Mouse (Mus musculus) embryonic facial prominence, embryonic 10.5 days (tissue): ENCODE measurements at regions not wholly inside any gene's neighbourhood (a gene's known extent, or its start where the extent isn't known, plus 50 kb on each side); places are given as distances from the start of the nearest gene placed in this dataset.

Experiments used
- DNase-seq: peaks from one replicate; pipeline ENCODE4 v3.0.0-alpha.2; 2017; ENCODE audit warnings: low spot score
- H3K27ac ChIP-seq: fragments of 300-500 bp; sonication (generic); replicated peaks from 2 replicates; pipeline ENCODE4 v1.5.1; 2016; ENCODE audit warnings: mild to moderate bottlenecking
- H3K27me3 ChIP-seq: fragments of 300-500 bp; sonication (generic); replicated peaks from 2 replicates; pipeline ENCODE4 v1.6.1; 2016; ENCODE audit warnings: low read depth, mild to moderate bottlenecking; ENCODE audit not compliant: poor library complexity, severe bottlenecking
- H3K36me3 ChIP-seq: fragments of 300-500 bp; sonication (generic); replicated peaks from 2 replicates; pipeline ENCODE4 v1.6.1; 2016; ENCODE audit warnings: mild to moderate bottlenecking, moderate library complexity
- H3K4me1 ChIP-seq: fragments of 300-500 bp; sonication (generic); 2 replicates; pipeline ENCODE4 v1.6.1; 2016
- H3K4me3 ChIP-seq: fragments of 300-500 bp; sonication (generic); 2 replicates; pipeline ENCODE4 v1.5.1; 2016; ENCODE audit warnings: mild to moderate bottlenecking, moderate library complexity
- H3K9me3 ChIP-seq: fragments of 300-500 bp; sonication (generic); 2 replicates; pipeline ENCODE4 v1.6.1; 2016; ENCODE audit warnings: mild to moderate bottlenecking
- WGBS: fragments of 180-500 bp; shearing (Covaris S2); methylation state at CpG from one replicate; pipeline ENCODE4 v1.1.7; 2016; 5-methylcytosine and 5-hydroxymethylcytosine counted together

- no peak for DNase-seq
- no peaks in the 10 kb centered on the region for H3K27me3 ChIP-seq
- no peaks in the 10 kb centered on the region for H3K36me3 ChIP-seq
- no peak overlapping the region for H3K27ac ChIP-seq
- H3K4me3 ChIP-seq, result no peak overlapping the region
- 89% methylated on average over 3 of the region's 3 CpGs for WGBS
- H3K4me1 ChIP-seq, result peaks cover 10% of the 10 kb centered on the region; the same call in 1 of the 2 replicates
- H3K9me3 ChIP-seq, result no peaks in the 10 kb centered on the region
Observed at GRCm38 (mm10) chr4:142351831-142352230, 112.6 kb upstream of the Kazn start.

- DNase-seq, result no peak
- Histone ChIP-seq H3K27ac (no peak overlapping the region), H3K4me3 (no peak overlapping the region), H3K27me3 (no peaks in the 10 kb centered on the region), H3K4me1 (peaks cover 19% of the 10 kb centered on the region), H3K9me3 (no peaks in the 10 kb centered on the region), H3K36me3 (no peaks in the 10 kb centered on the region)
- WGBS, result 91% methylated on average over 8 of the region's 8 CpGs
Observed at GRCm38 (mm10) chr4:142350986-142351385, 111.8 kb upstream of the Kazn start.

GRCm38 (mm10) chr4:142348910-142349309 is 109.7 kb upstream of the Kazn start:
- no peaks in the 10 kb centered on the region for H3K36me3 ChIP-seq
- no peak overlapping the region for H3K27ac ChIP-seq
- peaks cover 35% of the 10 kb centered on the region for H3K4me1 ChIP-seq
- 44% methylated on average over 6 of the region's 6 CpGs for WGBS
- DNase-seq, result peak; percentile 38
- H3K4me3 ChIP-seq, result no peak overlapping the region
- no peaks in the 10 kb centered on the region for H3K9me3 ChIP-seq
- no peaks in the 10 kb centered on the region for H3K27me3 ChIP-seq

GRCm38 (mm10) chr4:142342482-142343206 is 103.4 kb upstream of the Kazn start:
- 79% methylated on average over 19 of the region's 19 CpGs for WGBS

GRCm38 (mm10) chr4:142341305-142341704 is 102.1 kb upstream of the Kazn start:
- H3K4me3 ChIP-seq, result no peak overlapping the region
- WGBS, result 78% methylated on average over 4 of the region's 4 CpGs
- no peak overlapping the region for H3K27ac ChIP-seq
- H3K4me1 ChIP-seq, result peaks cover 36% of the 10 kb centered on the region
- H3K27me3 ChIP-seq, result no peaks in the 10 kb centered on the region
- DNase-seq, result no peak
- no peaks in the 10 kb centered on the region for H3K9me3 ChIP-seq
- H3K36me3 ChIP-seq, result no peaks in the 10 kb centered on the region

More at GRCm38 (mm10) chr4:142342482-142343206, 103.4 kb upstream of the Kazn start:
- no peak for DNase-seq
- Histone ChIP-seq H3K27me3 (no peaks in the 10 kb centered on the region), H3K9me3 (no peaks in the 10 kb centered on the region), H3K27ac (no peak overlapping the region), H3K4me3 (no peak overlapping the region), H3K4me1 (peaks cover 47% of the 10 kb centered on the region), H3K36me3 (no peaks in the 10 kb centered on the region)

- Histone ChIP-seq H3K9me3 (no peaks in the 10 kb centered on the region), H3K4me3 (no peak overlapping the region), H3K36me3 (0 out of 2 replicates have a peak, but pooled peaks cover 6% of the 10 kb centered on the region), H3K27ac (no peak overlapping the region), H3K27me3 (no peaks in the 10 kb centered on the region), H3K4me1 (peaks cover 25% of the 10 kb centered on the region)
- WGBS, result 19% methylated on average over 3 of the region's 3 CpGs
- no peak for DNase-seq
Observed at GRCm38 (mm10) chr4:142340057-142340456, 100.9 kb upstream of the Kazn start.

GRCm38 (mm10) chr4:142337701-142338100 is 98.5 kb upstream of the Kazn start:
- Histone ChIP-seq H3K4me1 (peaks cover 17% of the 10 kb centered on the region), H3K27me3 (no peaks in the 10 kb centered on the region)
- 89% methylated on average over 8 of the region's 8 CpGs for WGBS

GRCm38 (mm10) chr4:142336943-142337342 is 97.7 kb upstream of the Kazn start:
- Histone ChIP-seq H3K36me3 (0 out of 2 replicates have a peak, but pooled peaks cover 6% of the 10 kb centered on the region), H3K27me3 (no peaks in the 10 kb centered on the region), H3K4me1 (peaks cover 17% of the 10 kb centered on the region), H3K4me3 (no peak overlapping the region), H3K27ac (no peak overlapping the region), H3K9me3 (no peaks in the 10 kb centered on the region)
- WGBS, result 62% methylated on average over 2 of the region's 2 CpGs
- DNase-seq, result no peak

More at GRCm38 (mm10) chr4:142337701-142338100, 98.5 kb upstream of the Kazn start:
- no peak overlapping the region for H3K4me3 ChIP-seq
- 0 out of 2 replicates have a peak, but pooled peaks cover 6% of the 10 kb centered on the region for H3K36me3 ChIP-seq
- no peak for DNase-seq
- no peaks in the 10 kb centered on the region for H3K9me3 ChIP-seq
- no peak overlapping the region for H3K27ac ChIP-seq

- Histone ChIP-seq H3K4me1 (peaks cover 2% of the 10 kb centered on the region; the same call in 1 of the 2 replicates), H3K27me3 (no peaks in the 10 kb centered on the region), H3K27ac (no peak overlapping the region), H3K4me3 (no peak overlapping the region), H3K36me3 (0 out of 2 replicates have a peak, but pooled peaks cover 10% of the 10 kb centered on the region), H3K9me3 (peaks cover 6% of the 10 kb centered on the region; the same call in 1 of the 2 replicates)
- 82% methylated on average over 7 of the region's 7 CpGs for WGBS
- no peak for DNase-seq
Observed at GRCm38 (mm10) chr4:142334084-142334483, 94.9 kb upstream of the Kazn start.

GRCm38 (mm10) chr4:142330599-142330998 is 91.4 kb upstream of the Kazn start:
- 0 out of 2 replicates have a peak, but pooled peaks cover 5% of the 10 kb centered on the region for H3K36me3 ChIP-seq
- DNase-seq, result no peak

GRCm38 (mm10) chr4:142329600-142329999 is 90.4 kb upstream of the Kazn start:
- no peaks in the 10 kb centered on the region for H3K27me3 ChIP-seq
- 92% methylated on average over 2 of the region's 2 CpGs for WGBS

More at GRCm38 (mm10) chr4:142330599-142330998, 91.4 kb upstream of the Kazn start:
- no peak overlapping the region for H3K4me3 ChIP-seq
- H3K27me3 ChIP-seq, result no peaks in the 10 kb centered on the region
- H3K27ac ChIP-seq, result no peak overlapping the region
- H3K9me3 ChIP-seq, result peaks cover 13% of the 10 kb centered on the region; the same call in 1 of the 2 replicates
- WGBS, result 87% methylated on average over 3 of the region's 3 CpGs
- H3K4me1 ChIP-seq, result no peaks in the 10 kb centered on the region

GRCm38 (mm10) chr4:142326511-142326910 is 87.3 kb upstream of the Kazn start:
- Histone ChIP-seq H3K27ac (no peak overlapping the region), H3K36me3 (0 out of 2 replicates have a peak, but pooled peaks cover 5% of the 10 kb centered on the region), H3K27me3 (no peaks in the 10 kb centered on the region), H3K9me3 (peaks cover 13% of the 10 kb centered on the region; the same call in 1 of the 2 replicates), H3K4me1 (peaks cover 17% of the 10 kb centered on the region), H3K4me3 (no peak overlapping the region)
- WGBS, result 90% methylated on average over 5 of the region's 5 CpGs
- no peak for DNase-seq

More at GRCm38 (mm10) chr4:142329600-142329999, 90.4 kb upstream of the Kazn start:
- Histone ChIP-seq H3K27ac (no peak overlapping the region), H3K36me3 (0 out of 2 replicates have a peak, but pooled peaks cover 5% of the 10 kb centered on the region), H3K4me1 (no peaks in the 10 kb centered on the region), H3K4me3 (no peak overlapping the region), H3K9me3 (peaks cover 13% of the 10 kb centered on the region; the same call in 1 of the 2 replicates)
- DNase-seq, result no peak
